Mouse (Mus musculus): ENCODE results near the gene Dnajc19. TPM values are rescaled to one million over a fixed set of nuclear protein-coding genes. Genes with fewer than 3 reads are reported as not detected.

Gene Dnajc19
- total RNA-seq, 1 experiment, result 142 TPM

- H3K27ac ChIP-seq (ENCODE audit: insufficient read depth, low read depth, low read length, poor library complexity, severe bottlenecking), result no peak overlapping the region
- H3K4me3 ChIP-seq (ENCODE audit: insufficient read depth in 1 of 2, low read depth in 1 of 2, low read length in 2 of 2, poor library complexity in 1 of 2, severe bottlenecking in 1 of 2), result no peak overlapping the region
- H3K9ac ChIP-seq (ENCODE audit: insufficient read depth, low read depth, low read length, poor library complexity, severe bottlenecking), result no peak overlapping the region
- in situ Hi-C loops (cut with MboI; ENCODE audit: low sequenced_read_pairs in 2 of 2, unreplicated experiment in 2 of 2), result no loop called here
- no peak for TF ChIP-seq HCFC1 (IDR thresholded peaks at IDR 0.05; ENCODE audit: borderline replicate concordance, insufficient read depth, low read length)
- TF ChIP-seq CHD2 (IDR thresholded peaks at IDR 0.05; ENCODE audit: low read depth, low read length), result no peak
- TF ChIP-seq MAFK (IDR thresholded peaks at IDR 0.05; ENCODE audit: insufficient read depth, low read depth, low read length), result no peak
- no peak for TF ChIP-seq ZC3H11A (IDR thresholded peaks at IDR 0.05; ENCODE audit: borderline replicate concordance, low read depth, low read length)
- no peak for TF ChIP-seq ZNF384 (IDR thresholded peaks at IDR 0.05; ENCODE audit: low read depth, low read length)
- no peaks in the 10 kb centered on the region for H3K4me1 ChIP-seq (ENCODE audit: control insufficient read depth in 2 of 2, insufficient read depth in 2 of 2, low read length in 2 of 2, poor library complexity in 1 of 2)
- no peaks in the 10 kb centered on the region for H3K9me3 ChIP-seq (ENCODE audit: control insufficient read depth, insufficient read depth, low read depth, low read length)
- H3K36me3 ChIP-seq (ENCODE audit: control insufficient read depth, insufficient read depth, low read length, poor library complexity, severe bottlenecking), result no peaks in the 10 kb centered on the region
- DNase-seq (ENCODE audit: low read depth, low spot score), result no peak
Observed at GRCm38 (mm10) chr3:34115806-34116205, 34.7 kb upstream of the Dnajc19 start.

GRCm38 (mm10) chr3:34111941-34112685 is 31.0 kb upstream of the Dnajc19 start:
- H3K4me1 ChIP-seq (ENCODE audit: control insufficient read depth in 2 of 2, insufficient read depth in 2 of 2, low read length in 2 of 2, poor library complexity in 1 of 2), result no peaks in the 10 kb centered on the region
- H3K27ac ChIP-seq (ENCODE audit: insufficient read depth, low read depth, low read length, poor library complexity, severe bottlenecking), result no peak overlapping the region
- no peak overlapping the region for H3K4me3 ChIP-seq (ENCODE audit: insufficient read depth in 1 of 2, low read depth in 1 of 2, low read length in 2 of 2, poor library complexity in 1 of 2, severe bottlenecking in 1 of 2)
- no peaks in the 10 kb centered on the region for H3K9me3 ChIP-seq (ENCODE audit: control insufficient read depth, insufficient read depth, low read depth, low read length)
- H3K9ac ChIP-seq (ENCODE audit: insufficient read depth, low read depth, low read length, poor library complexity, severe bottlenecking), result no peak overlapping the region
- DNase-seq (ENCODE audit: low read depth, low spot score), result no peak
- no peak for TF ChIP-seq CHD2 (IDR thresholded peaks at IDR 0.05; ENCODE audit: low read depth, low read length)
- no peak for TF ChIP-seq HCFC1 (IDR thresholded peaks at IDR 0.05; ENCODE audit: borderline replicate concordance, insufficient read depth, low read length)
- in situ Hi-C loops (cut with MboI; ENCODE audit: low sequenced_read_pairs in 2 of 2, unreplicated experiment in 2 of 2), result no loop called here
- H3K36me3 ChIP-seq (ENCODE audit: control insufficient read depth, insufficient read depth, low read length, poor library complexity, severe bottlenecking), result no peaks in the 10 kb centered on the region

- H3K36me3 ChIP-seq (ENCODE audit: control insufficient read depth, insufficient read depth, low read length, poor library complexity, severe bottlenecking), result no peaks in the 10 kb centered on the region
- H3K4me3 ChIP-seq (ENCODE audit: insufficient read depth in 1 of 2, low read depth in 1 of 2, low read length in 2 of 2, poor library complexity in 1 of 2, severe bottlenecking in 1 of 2), result no peak overlapping the region
- H3K4me1 ChIP-seq (ENCODE audit: control insufficient read depth in 2 of 2, insufficient read depth in 2 of 2, low read length in 2 of 2, poor library complexity in 1 of 2), result no peaks in the 10 kb centered on the region
- H3K27ac ChIP-seq (ENCODE audit: insufficient read depth, low read depth, low read length, poor library complexity, severe bottlenecking), result no peak overlapping the region
- DNase-seq (ENCODE audit: low read depth, low spot score), result no peak
- TF ChIP-seq HCFC1 (IDR thresholded peaks at IDR 0.05; ENCODE audit: borderline replicate concordance, insufficient read depth, low read length) (no peak), CHD2 (IDR thresholded peaks at IDR 0.05; ENCODE audit: low read depth, low read length) (no peak), MAFK (IDR thresholded peaks at IDR 0.05; ENCODE audit: insufficient read depth, low read depth, low read length) (no peak), ZNF384 (IDR thresholded peaks at IDR 0.05; ENCODE audit: low read depth, low read length) (no peak), ZC3H11A (IDR thresholded peaks at IDR 0.05; ENCODE audit: borderline replicate concordance, low read depth, low read length) (no peak)
- no peaks in the 10 kb centered on the region for H3K9me3 ChIP-seq (ENCODE audit: control insufficient read depth, insufficient read depth, low read depth, low read length)
- in situ Hi-C loops (cut with MboI; ENCODE audit: low sequenced_read_pairs in 2 of 2, unreplicated experiment in 2 of 2), result no loop called here
- H3K9ac ChIP-seq (ENCODE audit: insufficient read depth, low read depth, low read length, poor library complexity, severe bottlenecking), result no peak overlapping the region
Observed at GRCm38 (mm10) chr3:34107631-34108030, 26.5 kb upstream of the Dnajc19 start.

- Histone ChIP-seq H3K9ac (ENCODE audit: insufficient read depth, low read depth, low read length, poor library complexity, severe bottlenecking) (no peak overlapping the region), H3K4me1 (ENCODE audit: control insufficient read depth in 2 of 2, insufficient read depth in 2 of 2, low read length in 2 of 2, poor library complexity in 1 of 2) (no peaks in the 10 kb centered on the region), H3K36me3 (ENCODE audit: control insufficient read depth, insufficient read depth, low read length, poor library complexity, severe bottlenecking) (no peaks in the 10 kb centered on the region), H3K4me3 (ENCODE audit: insufficient read depth in 1 of 2, low read depth in 1 of 2, low read length in 2 of 2, poor library complexity in 1 of 2, severe bottlenecking in 1 of 2) (no peak overlapping the region), H3K9me3 (ENCODE audit: control insufficient read depth, insufficient read depth, low read depth, low read length) (no peaks in the 10 kb centered on the region), H3K27ac (ENCODE audit: insufficient read depth, low read depth, low read length, poor library complexity, severe bottlenecking) (no peak overlapping the region)
- no peak for DNase-seq (ENCODE audit: low read depth, low spot score)
- TF ChIP-seq ZNF384 (IDR thresholded peaks at IDR 0.05; ENCODE audit: low read depth, low read length), result no peak
- TF ChIP-seq CHD2 (IDR thresholded peaks at IDR 0.05; ENCODE audit: low read depth, low read length), result no peak
- no peak for TF ChIP-seq HCFC1 (IDR thresholded peaks at IDR 0.05; ENCODE audit: borderline replicate concordance, insufficient read depth, low read length)
- no peak for TF ChIP-seq ZC3H11A (IDR thresholded peaks at IDR 0.05; ENCODE audit: borderline replicate concordance, low read depth, low read length)
- no peak for TF ChIP-seq MAFK (IDR thresholded peaks at IDR 0.05; ENCODE audit: insufficient read depth, low read depth, low read length)
- in situ Hi-C loops (cut with MboI; ENCODE audit: low sequenced_read_pairs in 2 of 2, unreplicated experiment in 2 of 2), result no loop called here
Observed at GRCm38 (mm10) chr3:34106421-34106820, 25.3 kb upstream of the Dnajc19 start.

All from ES-E14 (cell line).